In the genomic region with DNA sequence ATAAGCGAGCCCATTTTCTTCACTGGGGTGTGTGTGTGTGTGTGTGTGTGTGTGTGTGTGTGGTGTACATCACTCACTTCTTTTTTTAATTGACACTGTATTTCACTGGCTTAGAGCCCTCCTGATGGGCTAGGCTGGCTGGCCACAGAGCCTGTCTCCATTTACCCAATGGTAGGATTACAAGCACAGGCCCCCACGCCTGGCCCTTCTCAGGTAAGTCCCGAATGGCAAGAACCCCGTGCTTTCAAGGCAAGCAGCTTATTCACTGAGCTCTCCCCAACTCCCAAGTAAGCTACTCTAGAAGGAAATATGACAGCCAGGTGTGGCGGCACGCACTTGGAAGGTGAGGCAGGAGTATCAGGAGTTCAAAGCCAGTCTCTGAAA, we compare ENCODE assay signal across 8 mouse cellular contexts.
A peak's percentile ranks its signal among the peaks of the same experiment; 100 is the strongest.
DNase-seq lines count a peak whose midpoint lies in the region; ATAC-seq lines count a peak whose summit lies in the region.

No protein-coding gene starts in this region.

- H3K27me3 ChIP-seq in heart, embryonic 13.5 days (replicated peaks) = no peaks in the 10 kb centered on the region
- no peaks in the 10 kb centered on the region for H3K27me3 ChIP-seq in liver, embryonic 11.5 days (replicated peaks; ENCODE audit: control insufficient read depth, insufficient read depth, low read length)

- H3K79me2 ChIP-seq in macrophage (ENCODE audit: inconsistent target) = no peaks in the 10 kb centered on the region

- H3K4me3 ChIP-seq in heart, embryonic 13.5 days = no peak overlapping the region
- H3K4me3 ChIP-seq in liver, embryonic 11.5 days (ENCODE audit: low read depth, low read length) = no peak overlapping the region
- peak overlapping the region; percentile 13; the same call in 1 of the 2 replicates for H3K4me3 ChIP-seq in macrophage (ENCODE audit: inconsistent target)

- no peak for DNase-seq in heart, adult 8-10 months (ENCODE audit: low spot score)
- no peak for DNase-seq in liver, embryonic 11.5 days (ENCODE audit: low spot score)
- DNase-seq in liver = no peak
- DNase-seq in induced T-regulatory cell, adult 2 months (ENCODE audit: low read depth) = peak; percentile 23
- no peak for DNase-seq in urinary bladder, postnatal 25 days (ENCODE audit: low spot score)
- no peak for DNase-seq in frontal cortex, postnatal 14 days (ENCODE audit: low spot score in 2 of 2)

- H3K4me1 ChIP-seq in heart, embryonic 13.5 days = peaks cover 22% of the 10 kb centered on the region
- 0 out of 2 replicates have a peak, but pooled peaks cover 2% of the 10 kb centered on the region for H3K4me1 ChIP-seq in liver, embryonic 11.5 days (replicated peaks; ENCODE audit: control insufficient read depth, insufficient read depth, low read length)

- peak overlapping the region; percentile 80 for H3K27ac ChIP-seq in heart, embryonic 13.5 days (replicated peaks)
- H3K27ac ChIP-seq in liver, embryonic 11.5 days (ENCODE audit: low read depth, low read length) = no peak overlapping the region
- H3K27ac ChIP-seq in macrophage = no peak overlapping the region

- no peaks in the 10 kb centered on the region for H3K9me3 ChIP-seq in heart, embryonic 13.5 days
- no peaks in the 10 kb centered on the region for H3K9me3 ChIP-seq in liver, embryonic 11.5 days (ENCODE audit: control insufficient read depth, low read length)

- H3K36me3 ChIP-seq in heart, embryonic 13.5 days = peaks cover 24% of the 10 kb centered on the region
- H3K36me3 ChIP-seq in liver, embryonic 11.5 days (ENCODE audit: control insufficient read depth, insufficient read depth, low read length) = no peaks in the 10 kb centered on the region
- no peaks in the 10 kb centered on the region for H3K36me3 ChIP-seq in macrophage (ENCODE audit: inconsistent target)

- WGBS in heart, embryonic 13.5 days = 69% methylated on average over 6 of the region's 6 CpGs
- 72% methylated on average over 6 of the region's 6 CpGs for WGBS in liver, embryonic 11.5 days
- 80% methylated on average over 6 of the region's 6 CpGs for WGBS in macrophage (ENCODE audit: missing documents)

- peak overlapping the region; percentile 61 for H3K4me2 ChIP-seq in heart, embryonic 13.5 days
- H3K4me2 ChIP-seq in liver, embryonic 11.5 days = peak overlapping the region; percentile 57

- ATAC-seq in heart, embryonic 13.5 days (ENCODE audit: extremely low read depth, insufficient number of reproducible peaks, low FRiP score, low TSS enrichment) = no peak
- 0 out of 2 replicates have a peak, but pooled peaks have one; percentile 4 for ATAC-seq in liver, embryonic 11.5 days (replicated peaks; ENCODE audit: low FRiP score)

- 0 out of 2 replicates have a peak overlapping the region, but pooled peaks have one; percentile 40 for H3K9ac ChIP-seq in heart, embryonic 13.5 days
- peak overlapping the region; percentile 25; the same call in 1 of the 2 replicates for H3K9ac ChIP-seq in liver, embryonic 11.5 days (ENCODE audit: low read depth, low read length)
